Mouse (Mus musculus): ENCODE measurements around the gene A730049H05Rik. TPM values are rescaled to one million over a fixed set of nuclear protein-coding genes. Genes with fewer than 3 reads are reported as not detected.

Gene A730049H05Rik
- total RNA-seq, 2 experiments from 2014 or later: 0.09 TPM; not detected in 1

DNA sequence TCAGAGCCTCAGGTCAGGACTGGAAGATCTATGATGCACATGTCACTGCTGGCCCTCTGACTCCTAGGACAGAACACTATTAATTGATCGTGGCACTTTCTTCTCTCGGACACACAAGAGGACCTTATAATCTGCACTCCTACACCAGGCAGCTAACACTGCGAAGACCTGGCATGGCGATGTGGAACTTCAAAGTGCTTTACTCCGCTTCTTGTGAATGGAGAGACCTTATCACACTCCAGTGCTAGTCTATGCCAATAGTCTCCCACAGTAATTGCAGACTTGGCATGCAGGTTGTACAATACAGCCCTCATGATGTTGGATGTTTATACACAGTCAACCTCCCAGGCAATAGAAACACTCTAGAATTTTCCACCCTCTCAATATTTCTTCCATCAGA lies 62.5 kb downstream of the A730049H05Rik start:
- no peak for DNase-seq (ENCODE audit: low spot score)

- no peak for DNase-seq (ENCODE audit: low spot score)
Observed at GRCm38 (mm10) chr6:92879700-92880265, 63.5 kb downstream of the A730049H05Rik start.

DNA sequence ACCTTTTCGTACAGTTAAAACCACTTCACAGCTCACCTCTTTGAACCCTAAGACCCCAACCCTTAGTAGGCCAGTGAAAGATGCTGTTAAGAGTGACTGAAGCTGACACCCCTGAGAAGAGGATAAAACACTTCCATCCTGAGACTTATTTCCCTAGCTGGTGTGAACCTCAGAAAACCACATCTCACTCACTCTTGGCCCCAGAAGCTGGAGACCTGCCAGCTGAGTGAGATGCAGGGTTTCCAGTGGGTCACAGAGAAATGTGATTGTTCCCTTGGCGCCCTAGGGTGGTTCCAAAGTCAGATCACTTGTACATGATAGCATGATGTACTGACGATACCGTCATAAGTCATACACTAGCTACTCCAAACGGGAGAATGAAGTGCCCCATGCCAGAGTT lies 66.2 kb downstream of the A730049H05Rik start:
- no peak for DNase-seq (ENCODE audit: low spot score)

GRCm38 (mm10) chr6:92883131-92883900 lies 67.0 kb downstream of the A730049H05Rik start:
- no peak for DNase-seq (ENCODE audit: low spot score)

DNA sequence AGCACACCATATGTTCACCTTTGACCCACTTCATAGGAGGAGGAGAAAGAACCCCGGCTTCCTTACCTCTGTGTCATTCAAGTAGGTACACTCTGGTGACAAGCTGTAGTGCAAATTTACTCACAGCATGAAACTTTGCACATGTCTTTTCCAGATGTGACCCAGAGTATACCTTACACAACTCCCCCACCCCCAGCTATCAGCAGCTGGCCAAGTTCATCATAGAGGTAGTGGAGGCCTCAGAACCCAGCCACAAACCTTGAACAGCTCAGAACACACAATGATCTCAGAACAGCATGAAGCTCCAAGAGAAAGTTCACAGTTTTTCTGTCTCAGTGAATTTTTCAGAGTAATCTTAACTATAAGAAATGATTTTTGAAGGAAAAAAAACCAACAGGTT lies 75.3 kb downstream of the A730049H05Rik start:
- no peak for DNase-seq (ENCODE audit: low spot score)

Other genes starting within 250 kb of the A730049H05Rik start
- 1 to 10 TPM; 1.1 to 1.6 TPM for gene Prickle2, start 110.3 kb upstream of the A730049H05Rik start, total RNA-seq (2021)
- gene Gm15737, start 52.9 kb downstream of the A730049H05Rik start, total RNA-seq (2021): under 1 TPM; 0.26 to 0.48 TPM
- 1 to 10 TPM; 3.9 to 4.5 TPM for gene Adamts9, start 127.0 kb downstream of the A730049H05Rik start, total RNA-seq (2021)

All from gastrocnemius, adult 18-20 months (tissue).